Mouse (Mus musculus) forebrain, embryonic 11.5 days (tissue): ENCODE data around the gene Slc37a4. TPM values are rescaled to one million over a fixed set of nuclear protein-coding genes. Genes with fewer than 3 reads are reported as not detected.
"Not testable (repeated sequence)": the region's sequence is repeated elsewhere in the genome, so short reads cannot be mapped to it uniquely, and the experiment has no call there.

ENCODE experiments used
- ATAC-seq: fragments of 200-750 bp; cut with Nextera tagmentation; replicated peaks from 2 replicates; pipeline ENCODE4 v1.8.0; 2017; ENCODE audit warnings: moderate TSS enrichment; ENCODE audit not compliant: low FRiP score
- DNase-seq: peaks from one replicate; pipeline ENCODE4 v3.0.0-alpha.2; 2017; ENCODE audit warnings: low spot score
- H3K27ac ChIP-seq: fragments of 300-500 bp; sonication (generic); 2 replicates; pipeline ENCODE4 v1.5.1; 2014; ENCODE audit warnings: low read depth, low read length
- H3K27me3 ChIP-seq: fragments of 300-500 bp; sonication (generic); 2 replicates; pipeline ENCODE4 v1.6.1; 2014; ENCODE audit warnings: mild to moderate bottlenecking, low read length, mixed read lengths; ENCODE audit not compliant: control insufficient read depth, insufficient read depth
- H3K36me3 ChIP-seq: fragments of 300-500 bp; sonication (generic); 2 replicates; pipeline ENCODE4 v1.6.1; 2014; ENCODE audit warnings: mild to moderate bottlenecking, low read length, moderate library complexity, mixed read lengths; ENCODE audit not compliant: control insufficient read depth, insufficient read depth
- H3K4me1 ChIP-seq: fragments of 300-500 bp; sonication (generic); replicated peaks from 2 replicates; pipeline ENCODE4 v1.6.1; 2014; ENCODE audit warnings: low read length, mixed read lengths; ENCODE audit not compliant: control insufficient read depth, insufficient read depth
- H3K4me2 ChIP-seq: fragments of 300-500 bp; sonication (generic); 2 replicates; pipeline ENCODE4 v1.6.1; 2014; ENCODE audit warnings: low read depth, mild to moderate bottlenecking, low read length, moderate library complexity, mixed read lengths; ENCODE audit not compliant: severe bottlenecking
- H3K4me3 ChIP-seq: fragments of 300-500 bp; sonication (generic); 2 replicates; pipeline ENCODE4 v1.5.1; 2014; ENCODE audit warnings: low read depth, low read length
- H3K9ac ChIP-seq: fragments of 300-500 bp; sonication (generic); 2 replicates; pipeline ENCODE4 v1.6.1; 2014; ENCODE audit warnings: low read length
- H3K9me3 ChIP-seq: fragments of 300-500 bp; sonication (generic); 2 replicates; pipeline ENCODE4 v1.6.1; 2016; ENCODE audit warnings: low read length, mixed read lengths; ENCODE audit not compliant: control insufficient read depth
- WGBS: fragments of 180-500 bp; shearing (Covaris S2); extraction: QIAGEN DNeasy Blood & Tissue Kit; methylation state at CpG from one replicate; pipeline ENCODE4 v1.1.7; 2014; 5-methylcytosine and 5-hydroxymethylcytosine counted together
- microRNA-seq: library from miRNA; unstranded; fragments of <30 nt; microRNA quantifications from one replicate; pipeline ENCODE4, GENCODE M21; 2016; ENCODE audit not compliant: insufficient number of aligned reads
- polyA plus RNA-seq: library from polyadenylated mRNA; unstranded; fragments of >200 nt; fragmentation: Nextera tagmentation; extraction: Ambion mirVana; gene quantifications from 2 replicates; pipeline ENCODE4 v1.2.1, GENCODE M21; 2014

Gene Slc37a4
- polyA plus RNA-seq, 1 experiment from 2014 or later, result 24.8 TPM

DNA sequence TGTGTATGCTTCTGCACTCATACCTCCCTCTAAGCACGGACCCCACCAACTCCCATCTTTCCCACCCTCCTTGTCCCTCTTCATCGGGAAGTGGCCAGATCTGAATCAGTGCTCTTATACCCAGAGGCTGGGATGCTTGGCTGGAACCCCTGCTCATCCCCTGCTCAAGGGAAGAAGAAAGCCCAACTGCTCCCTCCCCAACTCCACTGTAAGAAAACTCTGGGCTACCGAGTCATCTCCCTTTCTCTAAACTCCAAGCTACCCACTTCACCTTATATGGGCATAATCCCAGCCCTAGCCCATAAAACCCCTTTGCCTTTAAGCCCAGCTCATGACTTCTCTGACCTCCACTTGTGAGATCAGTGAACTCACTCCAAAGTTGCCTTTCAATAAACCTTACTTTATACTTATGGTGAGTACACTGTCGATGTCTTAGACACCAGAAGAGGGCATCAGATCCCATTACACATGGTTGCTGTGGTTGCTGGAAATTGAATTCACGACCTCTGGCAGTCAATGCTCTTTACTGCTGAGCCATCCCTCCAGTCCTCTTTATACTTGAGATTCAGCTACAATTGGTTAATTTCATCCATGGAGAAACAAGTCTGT is 36.0 kb downstream of the Slc37a4 start:
- Histone ChIP-seq H3K9me3 (no peaks in the 10 kb centered on the region), H3K4me1 (no peaks in the 10 kb centered on the region), H3K36me3 (no peaks in the 10 kb centered on the region), H3K9ac (no peak overlapping the region), H3K27ac (no peak overlapping the region), H3K27me3 (no peaks in the 10 kb centered on the region), H3K4me3 (no peak overlapping the region), H3K4me2 (no peak overlapping the region)
- DNase-seq (no peak), ATAC-seq (no peak)
- 58% methylated on average over 5 of the region's 5 CpGs for WGBS

DNA sequence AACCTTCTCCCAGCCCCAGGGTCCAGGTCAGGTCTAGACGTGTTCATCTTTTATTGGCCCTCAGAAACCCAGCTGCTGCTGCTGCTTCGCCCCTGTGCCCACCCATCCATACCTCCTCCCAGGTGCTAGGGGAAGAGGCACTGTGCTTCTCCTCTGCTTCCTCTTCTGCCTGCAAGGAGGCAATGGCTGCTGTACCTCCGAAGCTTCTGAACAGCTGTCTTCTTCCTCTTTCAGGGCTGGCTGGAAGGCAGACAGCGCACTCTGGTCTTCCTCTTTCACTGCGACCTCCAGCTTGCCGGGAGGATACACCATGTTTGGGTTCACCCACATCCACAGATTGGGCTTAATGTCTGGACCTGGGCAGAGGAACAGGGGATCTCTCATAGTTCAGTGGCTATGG is 39.1 kb downstream of the Slc37a4 start:
- no peak overlapping the region for H3K9ac ChIP-seq
- no peaks in the 10 kb centered on the region for H3K4me1 ChIP-seq
- H3K27me3 ChIP-seq, result no peaks in the 10 kb centered on the region
- no peak overlapping the region for H3K4me3 ChIP-seq
- no peak overlapping the region for H3K4me2 ChIP-seq
- WGBS, result 91% methylated on average over 6 of the region's 6 CpGs
- ATAC-seq, result no peak
- no peak overlapping the region for H3K27ac ChIP-seq
- no peak for DNase-seq
- no peaks in the 10 kb centered on the region for H3K9me3 ChIP-seq
- H3K36me3 ChIP-seq, result no peaks in the 10 kb centered on the region

- 81% methylated on average over 19 of the region's 19 CpGs for WGBS
- no peak for ATAC-seq
- H3K4me1 ChIP-seq, result no peaks in the 10 kb centered on the region
Observed at GRCm38 (mm10) chr9:44440961-44441360, 44.3 kb downstream of the Slc37a4 start, which contains the start of gene Foxr1. TSS of gene Foxr1 (minus strand) at chr9:44441136.

GRCm38 (mm10) chr9:44444402-44445025 is 47.9 kb downstream of the Slc37a4 start:
- not testable (repeated sequence) for H3K4me2 ChIP-seq, ATAC-seq, H3K27me3 ChIP-seq, H3K4me1 ChIP-seq, DNase-seq, H3K27ac ChIP-seq, H3K9ac ChIP-seq, H3K4me3 ChIP-seq, H3K36me3 ChIP-seq, H3K9me3 ChIP-seq
- WGBS, result 85% methylated on average over 7 of the region's 7 CpGs

More at GRCm38 (mm10) chr9:44440961-44441360, 44.3 kb downstream of the Slc37a4 start, which contains the start of gene Foxr1:
- Histone ChIP-seq H3K4me3 (no peak within 1 kb of the TSS), H3K9me3 (no peaks in the 10 kb centered on the region), H3K9ac (no peak within 1 kb of the TSS), H3K36me3 (no peaks in the 10 kb centered on the region), H3K4me2 (no peak within 1 kb of the TSS), H3K27me3 (no peaks in the 10 kb centered on the region), H3K27ac (no peak within 1 kb of the TSS)
- no peak for DNase-seq

GRCm38 (mm10) chr9:44450387-44450786 is 53.7 kb downstream of the Slc37a4 start:
- no peaks in the 10 kb centered on the region for H3K27me3 ChIP-seq
- H3K9me3 ChIP-seq, result no peaks in the 10 kb centered on the region
- no peak overlapping the region for H3K4me3 ChIP-seq
- H3K9ac ChIP-seq, result no peak overlapping the region
- H3K36me3 ChIP-seq, result no peaks in the 10 kb centered on the region
- no peak for ATAC-seq
- no peak overlapping the region for H3K27ac ChIP-seq
- no peak overlapping the region for H3K4me2 ChIP-seq
- H3K4me1 ChIP-seq, result peaks cover 5% of the 10 kb centered on the region; the same call in 1 of the 2 replicates
- DNase-seq, result no peak

Small RNA genes lying within 50 kb of the gene (microRNA-seq; reads per million reads assigned to microRNA genes)
- gene Mir7085, result not detected

Other genes starting within 250 kb of the Slc37a4 start
- gene Cbl, start 162.8 kb upstream of the Slc37a4 start, polyA plus RNA-seq, result 25.9 and 26.2 TPM in 2 replicates
- gene Ccdc153, start 156.2 kb upstream of the Slc37a4 start, polyA plus RNA-seq, result not detected in 2 replicates
- gene Pdzd3, start 145.4 kb upstream of the Slc37a4 start, polyA plus RNA-seq, result 0.16 TPM in 2 replicates
- 3.2 and 3.6 TPM in 2 replicates for gene Nlrx1, start 128.3 kb upstream of the Slc37a4 start, polyA plus RNA-seq
- 6.7 and 9.6 TPM in 2 replicates for gene Abcg4, start 108.2 kb upstream of the Slc37a4 start, polyA plus RNA-seq
- gene Hinfp, start 91.2 kb upstream of the Slc37a4 start, polyA plus RNA-seq, result 25.8 and 27.4 TPM in 2 replicates
- gene C2cd2l, start 76.6 kb upstream of the Slc37a4 start, polyA plus RNA-seq, result 12.2 and 13.7 TPM in 2 replicates
- 47.7 and 49.1 TPM in 2 replicates for gene Dpagt1, start 70.8 kb upstream of the Slc37a4 start, polyA plus RNA-seq
- 463 and 498 TPM in 2 replicates for gene H2afx, start 62.2 kb upstream of the Slc37a4 start, polyA plus RNA-seq
- gene Hmbs, start 52.6 kb upstream of the Slc37a4 start, polyA plus RNA-seq, result 155 and 166 TPM in 2 replicates
- gene Vps11, start 35.2 kb upstream of the Slc37a4 start, polyA plus RNA-seq, result 32.2 and 35.7 TPM in 2 replicates
- gene Hyou1, start 17.4 kb upstream of the Slc37a4 start, polyA plus RNA-seq, result 32.5 and 35.2 TPM in 2 replicates
- 1,614 and 1,699 TPM in 2 replicates for gene Rps25, start 10.3 kb downstream of the Slc37a4 start, polyA plus RNA-seq
- 186 and 188 TPM in 2 replicates for gene Trappc4, start 10.7 kb downstream of the Slc37a4 start, polyA plus RNA-seq
- 25.5 and 26.8 TPM in 2 replicates for gene Ccdc84, start 21.7 kb downstream of the Slc37a4 start, polyA plus RNA-seq
- not detected in 2 replicates for gene Foxr1, start 44.3 kb downstream of the Slc37a4 start, polyA plus RNA-seq
- not detected in 2 replicates for gene Upk2, start 58.1 kb downstream of the Slc37a4 start, polyA plus RNA-seq
- gene Bcl9l, start 86.0 kb downstream of the Slc37a4 start, polyA plus RNA-seq, result 8.7 and 10.6 TPM in 2 replicates
- 0.09 TPM in 1 of 2 replicates, not detected in the other for gene Cxcr5, start 165.0 kb downstream of the Slc37a4 start, polyA plus RNA-seq
- gene Ddx6, start 208.0 kb downstream of the Slc37a4 start, polyA plus RNA-seq, result 16.2 and 17.2 TPM in 2 replicates